Mouse (Mus musculus) CH12.LX (cell line): ENCODE data around the gene Rrbp1. TPM values are rescaled to one million over a fixed set of nuclear protein-coding genes. Genes with fewer than 3 reads are reported as not detected.
A peak's percentile ranks its signal among the peaks of the same experiment; 100 is the strongest.

Experiments
- DNase-seq: peaks from one replicate; pipeline ENCODE4 v3.0.0-alpha.2; 2013; ENCODE audit errors: extremely low read depth
- H3K27ac ChIP-seq: 2 replicates; pipeline ENCODE4 v1.5.1; 2012; ENCODE audit warnings: low read depth, mild to moderate bottlenecking, control low read depth, moderate library complexity; ENCODE audit not compliant: insufficient read depth
- H3K27me3 ChIP-seq: replicated peaks from 2 replicates; pipeline ENCODE3; 2012; ENCODE audit warnings: inconsistent platforms
- H3K36me3 ChIP-seq, 2 experiments: replicated peaks in 1 of 2; 2 replicates each; pipeline versions ENCODE3 to v1.6.1; 2012; ENCODE audit warnings: inconsistent platforms in 1 of 2, low read length in 1 of 2, mild to moderate bottlenecking in 1 of 2, mixed read lengths in 1 of 2, moderate library complexity in 1 of 2; ENCODE audit not compliant: control insufficient read depth in 1 of 2, insufficient read depth in 1 of 2
- H3K4me1 ChIP-seq, 2 experiments: 2 replicates each; pipeline ENCODE4 v1.6.1; 2012; ENCODE audit warnings: inconsistent platforms in 1 of 2, moderate library complexity in 1 of 2; ENCODE audit not compliant: insufficient read depth in 2 of 2, control insufficient read depth in 1 of 2
- H3K4me2 ChIP-seq: 2 replicates; pipeline ENCODE4 v1.6.1; 2012; ENCODE audit warnings: low read depth, mild to moderate bottlenecking, control low read depth; ENCODE audit not compliant: poor library complexity, insufficient read depth, severe bottlenecking
- H3K4me3 ChIP-seq, 3 experiments: fragments of 150-350 bp in 1 of 3; sonication (generic) in 1 of 3; replicated peaks in 1 of 3; 2 replicates each; pipeline versions ENCODE3 to v1.5.1; 2011 to 2012; ENCODE audit warnings: low read depth in 2 of 3, low read length in 2 of 3, mild to moderate bottlenecking in 2 of 3, moderate library complexity in 2 of 3, control low read depth in 1 of 3, improper control_type of control experiment in 1 of 3, inconsistent platforms in 1 of 3, mixed read lengths in 1 of 3; ENCODE audit not compliant: poor library complexity in 1 of 3
- H3K79me2 ChIP-seq: replicated peaks from 2 replicates; pipeline ENCODE4 v1.6.1; 2012; ENCODE audit warnings: mild to moderate bottlenecking, moderate library complexity; ENCODE audit not compliant: control insufficient read depth, poor library complexity, insufficient read depth, severe bottlenecking; ENCODE audit errors: extremely low read depth
- H3K9ac ChIP-seq: 2 replicates; pipeline ENCODE4 v1.6.1; 2012; ENCODE audit warnings: low read depth, mild to moderate bottlenecking, control low read depth, moderate library complexity; ENCODE audit not compliant: insufficient read depth
- H3K9me3 ChIP-seq: replicated peaks from 2 replicates; pipeline ENCODE3; 2012; ENCODE audit warnings: low read length, inconsistent platforms, mixed read lengths
- BHLHE40 ChIP-seq: IDR thresholded peaks from 2 replicates; pipeline ENCODE4 v1.6.1; 2011; ENCODE audit warnings: mild to moderate bottlenecking, low read depth, low read length, improper control_type of control experiment
- CHD1 ChIP-seq: IDR thresholded peaks from 2 replicates; pipeline ENCODE4 v1.6.1; 2012; ENCODE audit warnings: low read depth, low read length, improper control_type of control experiment, inconsistent platforms
- CHD2 ChIP-seq: IDR thresholded peaks from 2 replicates; pipeline ENCODE4 v1.6.1; 2011; ENCODE audit warnings: low read length, improper control_type of control experiment
- CTCF ChIP-seq, 2 experiments: IDR thresholded peaks in 1 of 2; conservative IDR thresholded peaks in 1 of 2; 2 replicates each; pipeline ENCODE4 v1.5.1; 2011 to 2012; ENCODE audit warnings: low read depth in 2 of 2, low read length in 2 of 2, improper control_type of control experiment in 1 of 2, inconsistent platforms in 1 of 2, mild to moderate bottlenecking in 1 of 2, moderate library complexity in 1 of 2
- E2F4 ChIP-seq: IDR thresholded peaks from 2 replicates; pipeline ENCODE4 v1.6.1; 2011; ENCODE audit warnings: low read depth, low read length, improper control_type of control experiment; ENCODE audit not compliant: insufficient replicate concordance
- ELF1 ChIP-seq: IDR thresholded peaks from 2 replicates; pipeline ENCODE4 v1.6.1; 2014; ENCODE audit warnings: low read depth, mild to moderate bottlenecking, inconsistent platforms, low read length, improper control_type of control experiment
- EP300 ChIP-seq: IDR thresholded peaks from 2 replicates; pipeline ENCODE4 v1.6.1; 2011; ENCODE audit warnings: low read length, improper control_type of control experiment
- ETS1 ChIP-seq: conservative IDR thresholded peaks from 2 replicates; pipeline ENCODE4 v1.6.1; 2012; ENCODE audit warnings: low read depth, mild to moderate bottlenecking, inconsistent platforms, low read length, improper control_type of control experiment, moderate library complexity
- HCFC1 ChIP-seq: IDR thresholded peaks from 2 replicates; pipeline ENCODE4 v1.6.1; 2012; ENCODE audit warnings: low read depth, mild to moderate bottlenecking, inconsistent platforms, low read length, improper control_type of control experiment
- IRF4 ChIP-seq: IDR thresholded peaks from 2 replicates; pipeline ENCODE4 v1.6.1; 2014; ENCODE audit warnings: low read depth, mild to moderate bottlenecking, inconsistent platforms, low read length, improper control_type of control experiment
- JUN ChIP-seq: IDR thresholded peaks from 2 replicates; pipeline ENCODE4 v1.6.1; 2011; ENCODE audit warnings: low read depth, mild to moderate bottlenecking, low read length, improper control_type of control experiment, moderate library complexity; ENCODE audit not compliant: insufficient read depth
- JUND ChIP-seq: conservative IDR thresholded peaks from 2 replicates; pipeline ENCODE4 v1.6.1; 2011; ENCODE audit warnings: low read depth, low read length, improper control_type of control experiment
- KAT2A ChIP-seq: IDR thresholded peaks from 2 replicates; pipeline ENCODE4 v1.6.1; 2012; ENCODE audit warnings: low read length, improper control_type of control experiment, inconsistent platforms; ENCODE audit not compliant: insufficient replicate concordance
- MAFK ChIP-seq: IDR thresholded peaks from 2 replicates; pipeline ENCODE4 v1.6.1; 2011; ENCODE audit warnings: low read length, improper control_type of control experiment; ENCODE audit not compliant: insufficient replicate concordance
- MAX ChIP-seq: IDR thresholded peaks from 2 replicates; pipeline ENCODE4 v1.6.1; 2011; ENCODE audit warnings: low read length, improper control_type of control experiment
- MAZ ChIP-seq: IDR thresholded peaks from 2 replicates; pipeline ENCODE4 v1.6.1; 2012; ENCODE audit warnings: low read depth, mild to moderate bottlenecking, inconsistent platforms, low read length, improper control_type of control experiment, moderate library complexity
- MEF2A ChIP-seq: IDR thresholded peaks from 2 replicates; pipeline ENCODE4 v1.6.1; 2014; ENCODE audit warnings: low read depth, mild to moderate bottlenecking, inconsistent platforms, low read length, improper control_type of control experiment, borderline replicate concordance
- NELFE ChIP-seq: IDR thresholded peaks from 2 replicates; pipeline ENCODE4 v1.6.1; 2011; ENCODE audit warnings: low read depth, low read length, improper control_type of control experiment
- NRF1 ChIP-seq: IDR thresholded peaks from 2 replicates; pipeline ENCODE4 v1.6.1; 2014; ENCODE audit warnings: low read depth, mild to moderate bottlenecking, inconsistent platforms, low read length, improper control_type of control experiment, moderate library complexity
- PAX5 ChIP-seq: IDR thresholded peaks from 2 replicates; pipeline ENCODE4 v1.6.1; 2012; ENCODE audit warnings: low read length, inconsistent platforms, mixed read lengths
- POLR2A ChIP-seq: IDR thresholded peaks from 2 replicates; pipeline ENCODE4 v1.6.1; 2011; ENCODE audit warnings: low read depth, mild to moderate bottlenecking, improper control_type of control experiment, low read length
- POLR2AphosphoS2 ChIP-seq: IDR thresholded peaks from 2 replicates; pipeline ENCODE4 v1.6.1; 2011; ENCODE audit warnings: low read depth, low read length, improper control_type of control experiment
- RAD21 ChIP-seq: IDR thresholded peaks from 2 replicates; pipeline ENCODE4 v1.6.1; 2011; ENCODE audit warnings: low read depth, mild to moderate bottlenecking, low read length, improper control_type of control experiment, moderate library complexity
- RCOR1 ChIP-seq: conservative IDR thresholded peaks from 2 replicates; pipeline ENCODE4 v1.6.1; 2012; ENCODE audit warnings: low read depth, mild to moderate bottlenecking, inconsistent platforms, low read length, improper control_type of control experiment
- SIN3A ChIP-seq: IDR thresholded peaks from 2 replicates; pipeline ENCODE4 v1.6.1; 2012; ENCODE audit warnings: low read length, improper control_type of control experiment, inconsistent platforms
- TBP ChIP-seq: conservative IDR thresholded peaks from 2 replicates; pipeline ENCODE4 v1.6.1; 2011; ENCODE audit warnings: low read depth, low read length, improper control_type of control experiment
- TCF12 ChIP-seq: IDR thresholded peaks from 2 replicates; pipeline ENCODE4 v1.6.1; 2014; ENCODE audit warnings: low read depth, mild to moderate bottlenecking, inconsistent platforms, low read length, improper control_type of control experiment
- UBTF ChIP-seq: IDR thresholded peaks from 2 replicates; pipeline ENCODE4 v1.6.1; 2012; ENCODE audit warnings: low read depth, mild to moderate bottlenecking, inconsistent platforms, low read length, improper control_type of control experiment, moderate library complexity
- USF1 ChIP-seq: IDR thresholded peaks from 2 replicates; pipeline ENCODE4 v1.6.1; 2014; ENCODE audit warnings: low read depth, mild to moderate bottlenecking, inconsistent platforms, low read length, improper control_type of control experiment
- USF2 ChIP-seq: conservative IDR thresholded peaks from 2 replicates; pipeline ENCODE4 v1.6.1; 2011; ENCODE audit warnings: low read depth, low read length, improper control_type of control experiment
- ZC3H11A ChIP-seq: IDR thresholded peaks from 2 replicates; pipeline ENCODE4 v1.6.1; 2012; ENCODE audit warnings: low read depth, mild to moderate bottlenecking, inconsistent platforms, low read length, improper control_type of control experiment
- ZKSCAN1 ChIP-seq: IDR thresholded peaks from 2 replicates; pipeline ENCODE4 v1.6.1; 2012; ENCODE audit warnings: low read depth, inconsistent platforms, low read length, improper control_type of control experiment, borderline replicate concordance
- ZMIZ1 ChIP-seq: IDR thresholded peaks from 2 replicates; pipeline ENCODE4 v1.6.1; 2012; ENCODE audit warnings: low read depth, mild to moderate bottlenecking, inconsistent platforms, low read length, improper control_type of control experiment
- ZNF384 ChIP-seq: IDR thresholded peaks from 2 replicates; pipeline ENCODE4 v1.6.1; 2012; ENCODE audit warnings: low read depth, low read length, improper control_type of control experiment, inconsistent platforms
- dilution Hi-C: fragments of 300-500 bp; cut with MboI; formaldehyde crosslinking; loops from 2 replicates; pipeline ENCODE4 v1.14.3; 2020; ENCODE audit warnings: low sequenced_read_pairs; ENCODE audit not compliant: extremely low pct_unique_long_range_greater_than_20kb, extremely low pct_ligation_motif_present
- in situ Hi-C: fragments of 300-500 bp; cut with MboI; formaldehyde crosslinking; loops from 3 replicates; pipeline ENCODE4 v1.14.3; 2019; ENCODE audit warnings: low sequenced_read_pairs, low pct_ligation_motif_present, low pct_unique_long_range_greater_than_20kb, mixed read lengths
- polyA plus RNA-seq: library from polyadenylated mRNA; unstranded; fragments of >175 nt; gene quantifications from 2 replicates; pipeline ENCODE4 v1.2.1, GENCODE M21; 2012; ENCODE audit warnings: low read depth; ENCODE audit not compliant: insufficient read length
- total RNA-seq, 2 experiments: library from RNA; depleted of rRNA; stranded (reverse); fragments of 300-350 nt in 1 of 2; fragments of >200 nt in 1 of 2; gene quantifications; 2 replicates each; pipeline ENCODE4 v1.2.3; 2012 to 2014

The Rrbp1 gene
- total and polyA plus RNA-seq, 3 experiments: 42.4 to 127 (median 49.3) TPM

DNA sequence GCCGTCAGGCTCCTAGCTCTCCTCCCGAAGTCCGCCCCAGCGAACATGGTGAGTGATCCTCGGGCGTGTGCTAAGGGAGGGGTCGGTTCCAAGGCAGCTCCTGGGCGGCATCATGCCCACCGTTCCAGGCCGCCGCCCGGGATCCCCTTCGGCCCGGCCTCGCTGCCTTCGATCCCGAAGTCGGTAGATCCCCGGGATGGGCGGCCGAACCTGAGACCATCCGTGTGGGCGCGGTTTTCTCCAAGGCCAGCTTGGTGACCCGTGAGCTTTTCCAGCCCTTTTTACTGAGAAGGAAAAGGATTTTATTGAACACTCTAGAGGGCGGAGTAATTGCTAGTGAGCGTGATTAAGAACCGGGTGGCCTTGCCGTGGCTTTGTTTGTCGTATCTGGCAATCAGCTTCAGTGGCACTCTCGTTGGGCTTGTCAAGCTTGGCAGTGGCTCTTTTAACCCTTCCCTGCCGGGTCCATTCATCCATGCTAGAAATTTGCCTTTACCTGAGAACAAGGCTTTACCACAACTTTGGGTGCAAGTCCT is 95.4 kb downstream of the Rrbp1 start (continued):
- TF ChIP-seq USF2: no peak
- TF ChIP-seq SIN3A: peak; percentile 62
- no peak for TF ChIP-seq CHD2
- no peak for TF ChIP-seq ETS1
- TF ChIP-seq USF1: no peak

DNA sequence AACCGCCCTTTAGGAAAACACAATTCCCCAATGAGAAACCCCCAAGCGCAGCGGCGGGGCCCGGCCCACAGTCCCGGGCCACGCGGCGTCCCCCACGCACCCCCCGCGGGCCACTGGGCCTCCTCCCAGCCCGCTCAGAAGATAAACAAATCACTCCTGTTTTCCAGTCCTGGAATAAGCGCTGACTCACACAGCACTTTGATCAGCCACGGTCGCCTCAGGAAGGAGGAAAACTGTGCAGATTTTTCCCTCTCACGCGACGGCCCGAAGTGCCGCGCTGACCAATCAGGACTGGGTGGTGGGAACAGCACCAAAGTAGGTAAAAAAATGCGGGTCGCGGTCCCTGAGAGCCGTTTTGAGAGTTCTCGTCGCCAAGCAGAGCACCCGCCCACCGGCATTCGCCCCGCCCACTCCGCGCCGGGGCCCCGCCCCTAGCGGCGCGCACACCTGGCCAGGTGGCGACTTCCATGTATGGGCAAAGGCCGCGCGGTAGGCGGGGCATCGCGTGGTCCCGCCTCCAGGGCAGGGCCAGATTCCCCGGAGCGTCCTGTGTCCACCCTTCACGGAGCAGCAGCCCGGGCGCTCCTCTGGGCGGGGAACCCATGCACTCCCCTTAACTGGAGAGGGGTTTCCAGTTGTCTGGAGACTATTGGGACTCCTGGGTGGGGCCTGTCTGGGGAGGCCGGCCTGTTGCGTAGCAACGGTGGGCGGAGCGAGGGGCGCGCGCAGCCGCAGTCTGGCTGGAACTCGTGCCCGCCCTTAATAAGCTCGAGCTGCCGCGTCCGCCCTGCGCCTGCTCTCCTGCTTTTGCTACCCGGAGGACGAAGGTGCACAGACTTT is 96.1 kb downstream of the Rrbp1 start, which contains the start of gene Dstn:
Dstn (plus strand) TSS at position 561 of the 840 bp plus-strand sequence.
- in situ Hi-C loops (loop anchor here (5.0 kb wide), 1 partner anchor 73 kb away; no protein-coding TSS in a partner anchor), dilution Hi-C loops (no loop called here)
- Histone ChIP-seq H3K36me3 (no peaks in the 10 kb centered on the region), H3K27ac (peak within 1 kb of the TSS; percentile 33), H3K4me3 (peak within 1 kb of the TSS; percentile 77 to 84 (median 83)), H3K79me2 (peaks cover 23% of the 10 kb centered on the region), H3K4me2 (peak within 1 kb of the TSS; percentile 93), H3K9me3 (no peaks in the 10 kb centered on the region), H3K27me3 (no peaks in the 10 kb centered on the region), H3K4me1 (peaks cover 0 to 38% of the 10 kb centered on the region in 2 experiments; a peak in 2 of 4 replicates), H3K9ac (peak within 1 kb of the TSS; percentile 78)
- DNase-seq: peak; percentile 91
- TF ChIP-seq HCFC1 (peak; percentile 28; the same call in 1 of the 2 replicates), ZNF384 (peak; percentile 70), IRF4 (no peak; the same call in 1 of the 2 replicates), CTCF (conservative IDR thresholded peaks at IDR 0.05 in 1 of 2, IDR thresholded peaks at IDR 0.05 in 1 of 2; ENCODE audit: low read depth in 2 of 2, low read length in 2 of 2) (no peak), POLR2AphosphoS2 (no peak), BHLHE40 (peak; percentile 78), USF2 (no peak), E2F4 (no peak), ETS1 (no peak), MAFK (no peak), NRF1 (peak; percentile 90), UBTF (no peak), MAX (peak; percentile 4; the same call in 1 of the 2 replicates), CHD2 (no peak), JUN (no peak), ZMIZ1 (peak; percentile 63), SIN3A (no peak; the same call in none of the 2 replicates), MEF2A (no peak), MAZ (no peak), ZKSCAN1 (no peak), RAD21 (no peak), POLR2A (peak; percentile 94), KAT2A (no peak), RCOR1 (no peak), ELF1 (peak; percentile 46), TBP (peak; percentile 88), JUND (no peak), PAX5 (no peak), EP300 (no peak), CHD1 (no peak), TCF12 (0 out of 2 replicates have a peak, but pooled peaks have one; percentile 44), NELFE (peak; percentile 7; the same call in 1 of the 2 replicates), USF1 (no peak), ZC3H11A (no peak)
